Mouse (Mus musculus) liver, embryonic 14.5 days (tissue): ENCODE data around the gene Nectin4.

Experiments used
- CTCF ChIP-seq: IDR thresholded peaks from 2 replicates; pipeline ENCODE4 v1.5.1; 2016; ENCODE audit warnings: antibody characterized with exemption, low read depth, control low read depth
- EP300 ChIP-seq: IDR thresholded peaks from 2 replicates; pipeline ENCODE4 v1.6.1; 2016; ENCODE audit warnings: antibody characterized with exemption, low read depth

DNA sequence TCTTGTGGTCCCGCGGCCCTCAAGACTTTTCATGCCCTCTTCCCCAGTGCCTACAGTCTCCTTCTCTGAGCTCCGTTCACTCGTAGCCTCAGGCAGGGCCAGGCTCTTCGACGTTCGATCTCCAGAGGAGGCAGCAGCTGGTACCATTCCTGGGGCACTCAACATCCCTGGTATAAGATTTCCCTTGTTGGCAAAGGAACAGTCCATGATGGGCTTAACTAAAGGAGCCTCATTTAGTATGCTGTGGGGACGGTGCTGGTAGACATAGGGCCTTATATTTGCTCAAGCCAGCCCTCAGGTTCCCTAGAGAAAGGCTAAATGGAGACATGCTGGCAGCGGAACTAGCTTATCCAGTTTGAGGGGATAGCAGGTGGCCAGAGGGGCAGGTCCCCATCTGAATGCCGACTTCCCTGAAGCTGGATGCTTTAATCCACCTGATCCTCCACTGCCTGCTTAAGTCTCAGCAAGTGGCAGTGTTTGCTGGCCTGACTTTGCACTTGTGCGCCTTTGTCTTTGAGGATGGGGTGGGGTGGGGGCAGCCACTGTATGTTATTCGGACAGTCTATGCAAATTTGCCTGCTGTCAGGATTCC lies 49.5 kb downstream of the Nectin4 start:
- TF ChIP-seq CTCF (no peak), EP300 (no peak)
